In genomic region chr14:51740347-51741170, GRCm38 (mm10) we compare ENCODE assay signal across 9 mouse cellular contexts. TPM values are rescaled to one million over a fixed set of nuclear protein-coding genes. Genes with fewer than 3 reads are reported as not detected.
DNase-seq lines count a peak whose midpoint lies in the region; ATAC-seq lines count a peak whose summit lies in the region.
"Had no signal": no experiment of that assay in that cellular context is flagged by ENCODE, and none has a peak within 500 bp of the region (broad histone marks: within the 10 kb centered on the region; RNA-seq: fewer than 3 reads in every experiment).

No protein-coding gene starts in this region.

- peak overlapping the region; percentile 87 for H3K4me2 ChIP-seq in heart, embryonic 11.5 days
- peak overlapping the region; percentile 62 for H3K4me2 ChIP-seq in midbrain, embryonic 11.5 days

- no peak overlapping the region for H3K27ac ChIP-seq in heart, embryonic 11.5 days (ENCODE audit: low read depth, low read length)
- H3K27ac ChIP-seq in midbrain, embryonic 11.5 days (ENCODE audit: low read depth, low read length): no peak overlapping the region

- under 1% methylated on average over 42 of the region's 42 CpGs for WGBS in heart, embryonic 11.5 days (ENCODE audit: insufficient replicate concordance)
- 1% methylated on average over 42 of the region's 42 CpGs for WGBS in midbrain, embryonic 11.5 days

- H3K9ac ChIP-seq in heart, embryonic 11.5 days (ENCODE audit: low read depth, low read length): peak overlapping the region; percentile 43; the same call in 1 of the 2 replicates
- peak overlapping the region; percentile 22; the same call in 1 of the 2 replicates for H3K9ac ChIP-seq in midbrain, embryonic 11.5 days (ENCODE audit: low read length)

- no peak for DNase-seq in heart, postnatal 25 days (ENCODE audit: low spot score)
- peak; percentile 1 for DNase-seq in adipocyte (ENCODE audit: low spot score)
- DNase-seq in midbrain, embryonic 11.5 days (ENCODE audit: low spot score, missing footprints): peak; percentile 91
- DNase-seq in layer of hippocampus, adult 8-10 months (ENCODE audit: low spot score in 2 of 2): no peak
- no peak for DNase-seq in cerebellum, postnatal 4 days (ENCODE audit: low spot score in 2 of 2)

- peaks cover 44% of the 10 kb centered on the region for H3K27me3 ChIP-seq in heart, embryonic 11.5 days (ENCODE audit: control insufficient read depth, insufficient read depth, low read length)
- H3K27me3 ChIP-seq in midbrain, embryonic 11.5 days (ENCODE audit: control insufficient read depth, insufficient read depth, low read length): peaks cover 39% of the 10 kb centered on the region

- H3K4me3 ChIP-seq in heart, embryonic 11.5 days (ENCODE audit: low read depth, low read length): peak overlapping the region; percentile 52
- peak overlapping the region; percentile 33 for H3K4me3 ChIP-seq in midbrain, embryonic 11.5 days (ENCODE audit: low read depth, low read length)

- H3K36me3 ChIP-seq in heart, embryonic 11.5 days (ENCODE audit: control insufficient read depth, insufficient read depth, low read length): no peaks in the 10 kb centered on the region
- H3K36me3 ChIP-seq in midbrain, embryonic 11.5 days (ENCODE audit: control insufficient read depth, insufficient read depth, low read length): no peaks in the 10 kb centered on the region

- ATAC-seq in heart, embryonic 11.5 days (replicated peaks; ENCODE audit: insufficient number of reproducible peaks, low FRiP score, low TSS enrichment): no peak; the same call in none of the 2 replicates
- ATAC-seq in granulocyte monocyte progenitor cell, adult 5-6 weeks (replicated peaks; ENCODE audit: poor library complexity, severe bottlenecking): peak; percentile 17; the same call in 1 of the 2 replicates
- peak; percentile 58; the same call in 1 of the 2 replicates for ATAC-seq in midbrain, embryonic 11.5 days (ENCODE audit: low FRiP score)
- ATAC-seq in CD4-positive, CD25-positive, alpha-beta regulatory T cell, adult 4 months: no peak

- intact Hi-C loops in heart, postnatal 25 days (cut with DNase I): no loop called here

- H3K4me1 ChIP-seq in heart, embryonic 11.5 days (ENCODE audit: control insufficient read depth, insufficient read depth, low read length): peaks cover 3% of the 10 kb centered on the region
- peaks cover 8% of the 10 kb centered on the region for H3K4me1 ChIP-seq in midbrain, embryonic 11.5 days (ENCODE audit: control insufficient read depth, insufficient read depth, low read length)

- H3K9me3 ChIP-seq in heart, embryonic 11.5 days (replicated peaks; ENCODE audit: control insufficient read depth, low read length): no peaks in the 10 kb centered on the region
- no peaks in the 10 kb centered on the region for H3K9me3 ChIP-seq in midbrain, embryonic 11.5 days (ENCODE audit: control insufficient read depth, low read length)

RNA-seq across cellular contexts. Expression of gene Gm5800, which starts 23.6 kb away (rescaled TPM):
- polyA plus RNA-seq in heart, embryonic 11.5 days (2014; fragmentation: Nextera tagmentation; extraction: Ambion mirVana): not detected in 2 replicates
- not detected for total RNA-seq in heart, postnatal 25 days (2021)
- total RNA-seq in granulocyte monocyte progenitor cell, adult 5-6 weeks (2014; fragmentation: Nextera tagmentation): not detected in 2 replicates
- total RNA-seq in granulocyte monocyte progenitor cell, adult 5-6 weeks (2017): not detected in 2 replicates
- polyA plus RNA-seq in midbrain, embryonic 11.5 days (2014; fragmentation: Nextera tagmentation; extraction: Ambion mirVana): not detected in 2 replicates
- not detected for total RNA-seq in layer of hippocampus, adult 8-10 months (2022)
- polyA plus RNA-seq in CD4-positive, CD25-positive, alpha-beta regulatory T cell, adult 4 months (2017; shearing (Covaris generic)): not detected
- total RNA-seq: neutrophil, adult 5-6 weeks had no signal

RNA-seq across cellular contexts. Expression of gene Ang4, which starts 32.8 kb away (rescaled TPM):
- polyA plus RNA-seq in heart, embryonic 11.5 days (2014; fragmentation: Nextera tagmentation; extraction: Ambion mirVana): not detected in 2 replicates
- total RNA-seq in heart, postnatal 25 days (2021): not detected
- total RNA-seq in granulocyte monocyte progenitor cell, adult 5-6 weeks (2014; fragmentation: Nextera tagmentation): not detected in 2 replicates
- not detected in 2 replicates for total RNA-seq in granulocyte monocyte progenitor cell, adult 5-6 weeks (2017)
- polyA plus RNA-seq in midbrain, embryonic 11.5 days (2014; fragmentation: Nextera tagmentation; extraction: Ambion mirVana): not detected in 2 replicates
- total RNA-seq in layer of hippocampus, adult 8-10 months (2022): not detected
- polyA plus RNA-seq in CD4-positive, CD25-positive, alpha-beta regulatory T cell, adult 4 months (2017; shearing (Covaris generic)): not detected
- total RNA-seq: neutrophil, adult 5-6 weeks had no signal

RNA-seq across cellular contexts. Expression of gene Gm17079, which starts 45.3 kb away (rescaled TPM):
- polyA plus RNA-seq in heart, embryonic 11.5 days (2014; fragmentation: Nextera tagmentation; extraction: Ambion mirVana): not detected in 2 replicates
- not detected for total RNA-seq in heart, postnatal 25 days (2021)
- total RNA-seq in granulocyte monocyte progenitor cell, adult 5-6 weeks (2014; fragmentation: Nextera tagmentation): not detected in 2 replicates
- total RNA-seq in granulocyte monocyte progenitor cell, adult 5-6 weeks (2017): not detected in 2 replicates
- not detected in 2 replicates for polyA plus RNA-seq in midbrain, embryonic 11.5 days (2014; fragmentation: Nextera tagmentation; extraction: Ambion mirVana)
- total RNA-seq in layer of hippocampus, adult 8-10 months (2022): not detected
- polyA plus RNA-seq in CD4-positive, CD25-positive, alpha-beta regulatory T cell, adult 4 months (2017; shearing (Covaris generic)): not detected
- total RNA-seq: neutrophil, adult 5-6 weeks had no signal

RNA-seq across cellular contexts. Expression of gene AY358078, which starts 59.3 kb away (rescaled TPM):
- not detected in 2 replicates for polyA plus RNA-seq in heart, embryonic 11.5 days (2014; fragmentation: Nextera tagmentation; extraction: Ambion mirVana)
- total RNA-seq in heart, postnatal 25 days (2021): not detected
- total RNA-seq in granulocyte monocyte progenitor cell, adult 5-6 weeks (2014; fragmentation: Nextera tagmentation): not detected in 2 replicates
- not detected in 2 replicates for total RNA-seq in granulocyte monocyte progenitor cell, adult 5-6 weeks (2017)
- not detected in 2 replicates for polyA plus RNA-seq in midbrain, embryonic 11.5 days (2014; fragmentation: Nextera tagmentation; extraction: Ambion mirVana)
- not detected for total RNA-seq in layer of hippocampus, adult 8-10 months (2022)
- polyA plus RNA-seq in CD4-positive, CD25-positive, alpha-beta regulatory T cell, adult 4 months (2017; shearing (Covaris generic)): not detected
- total RNA-seq: neutrophil, adult 5-6 weeks had no signal

Comparison
In these comparisons a context has a peak if more than half of its experiments do, and no peak if none do; other contexts are left out.
1. ATAC-seq: peak in granulocyte monocyte progenitor cell, adult 5-6 weeks (single experiment) and midbrain, embryonic 11.5 days (single experiment); none in heart, embryonic 11.5 days (single experiment) and CD4-positive, CD25-positive, alpha-beta regulatory T cell, adult 4 months (single experiment).
2. DNase-seq: peak in adipocyte (single experiment) and midbrain, embryonic 11.5 days (single experiment); none in heart, postnatal 25 days (single experiment), layer of hippocampus, adult 8-10 months (0 of 2) and cerebellum, postnatal 4 days (0 of 2).